ENCODE assay signal across 12 mouse cellular contexts in the genomic region with DNA sequence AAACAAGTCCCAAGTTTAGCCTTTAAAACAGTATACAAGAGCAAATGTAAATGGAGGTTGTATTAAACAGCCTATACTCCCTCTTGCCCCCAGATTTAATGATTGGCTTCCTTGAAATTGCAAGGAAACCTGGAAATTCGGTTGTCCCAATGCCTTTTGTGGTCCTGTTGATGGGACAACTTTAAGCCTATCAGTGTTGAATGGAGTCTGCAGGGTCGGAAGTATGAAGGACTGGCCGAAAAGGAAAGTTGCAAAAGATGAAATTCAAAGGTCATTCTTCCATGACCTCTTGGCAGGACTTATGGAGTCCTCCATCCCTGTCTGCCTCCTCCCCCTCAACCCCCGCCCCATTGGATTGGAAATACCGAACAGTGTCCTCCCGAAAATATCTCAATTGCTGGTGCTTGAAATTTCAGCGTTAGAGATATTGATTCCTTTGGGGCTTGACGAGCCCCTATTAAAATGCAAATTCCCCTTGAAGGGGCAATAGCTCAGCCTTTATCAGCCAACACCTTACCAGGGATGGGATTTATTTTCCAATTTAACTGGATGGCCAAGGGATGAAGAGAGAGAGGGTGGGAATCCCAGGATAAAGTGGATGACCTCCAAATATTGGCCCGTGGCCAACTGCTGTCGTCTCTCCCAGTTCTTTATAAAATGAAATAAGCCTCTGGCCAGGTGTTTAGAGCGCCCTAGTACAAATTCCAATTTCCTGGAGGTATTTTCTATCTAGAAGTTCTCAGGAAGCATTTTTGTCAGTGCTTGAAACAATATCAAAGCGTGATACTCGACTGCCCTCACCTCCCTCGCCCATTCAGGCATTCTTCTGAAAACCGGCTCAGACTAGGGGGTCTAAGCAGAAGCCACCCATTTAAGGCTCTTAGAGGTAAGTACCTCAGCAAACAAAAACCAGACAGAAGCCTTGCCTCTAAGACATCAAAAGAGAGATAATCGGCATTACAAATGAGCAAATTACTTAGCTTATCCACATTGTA. TPM values are rescaled to one million over a fixed set of nuclear protein-coding genes. Genes with fewer than 3 reads are reported as not detected.
DNase-seq lines count a peak whose midpoint lies in the region; ATAC-seq and TF ChIP-seq lines count a peak whose summit lies in the region.
"Had no signal": no experiment of that assay in that cellular context is flagged by ENCODE, and none has a peak within 500 bp of the region (broad histone marks: within the 10 kb centered on the region; RNA-seq: fewer than 3 reads in every experiment).

No protein-coding gene starts in this region.

- DNase-seq in heart, adult 9 months (ENCODE audit: low spot score in 2 of 2), result no peak
- DNase-seq in R1 (ENCODE audit: low read depth, low spot score), result peak; percentile 16
- no peak for DNase-seq in forebrain, postnatal 0 days
- DNase-seq in gastrocnemius, postnatal 14 days, result no peak
- no peak for DNase-seq in cerebellum, adult 11-12 months
- DNase-seq: thymus, adult 2 months had no signal

- 18% methylated on average over 16 of the region's 16 CpGs for WGBS in heart, embryonic 13.5 days
- 6% methylated on average over 16 of the region's 16 CpGs for WGBS in forebrain, postnatal 0 days
- WGBS in midbrain, embryonic 12.5 days, result 4% methylated on average over 16 of the region's 16 CpGs

- H3K27me3 ChIP-seq in heart, embryonic 13.5 days (replicated peaks), result peaks cover 67% of the 10 kb centered on the region
- H3K27me3 ChIP-seq in forebrain, postnatal 0 days (ENCODE audit: insufficient read depth, low read length), result peaks cover 23% of the 10 kb centered on the region
- H3K27me3 ChIP-seq in midbrain, embryonic 12.5 days, result peaks cover 48% of the 10 kb centered on the region
- H3K27me3 ChIP-seq: CH12.LX had no signal

- H3K36me3 ChIP-seq in heart, embryonic 13.5 days, result no peaks in the 10 kb centered on the region
- no peaks in the 10 kb centered on the region for H3K36me3 ChIP-seq in forebrain, postnatal 0 days (ENCODE audit: insufficient read depth)
- H3K36me3 ChIP-seq in midbrain, embryonic 12.5 days, result no peaks in the 10 kb centered on the region

- TF ChIP-seq CTCF in forebrain, postnatal 0 days (IDR thresholded peaks at IDR 0.05; ENCODE audit: low read depth), result no peak

- H3K9ac ChIP-seq in heart, embryonic 13.5 days, result peak overlapping the region; percentile 77; the same call in 1 of the 2 replicates
- no peak overlapping the region for H3K9ac ChIP-seq in forebrain, postnatal 0 days
- peak overlapping the region; percentile 72; the same call in 1 of the 2 replicates for H3K9ac ChIP-seq in midbrain, embryonic 12.5 days (replicated peaks)

- H3K27ac ChIP-seq in heart, embryonic 13.5 days (replicated peaks), result no peak overlapping the region
- no peak overlapping the region for H3K27ac ChIP-seq in forebrain, postnatal 0 days (ENCODE audit: low read depth, low read length)
- peak overlapping the region; percentile 72 for H3K27ac ChIP-seq in midbrain, embryonic 12.5 days (replicated peaks)
- H3K27ac ChIP-seq: gastrocnemius, adult 2 months had no signal

- peak overlapping the region; percentile 98 for H3K4me2 ChIP-seq in heart, embryonic 13.5 days
- H3K4me2 ChIP-seq in forebrain, postnatal 0 days (ENCODE audit: low read depth), result peak overlapping the region; percentile 96
- peak overlapping the region; percentile 97 for H3K4me2 ChIP-seq in midbrain, embryonic 12.5 days (replicated peaks)

- peaks cover 13% of the 10 kb centered on the region for H3K4me1 ChIP-seq in heart, embryonic 13.5 days
- peaks cover 2% of the 10 kb centered on the region; the same call in 1 of the 2 replicates for H3K4me1 ChIP-seq in forebrain, postnatal 0 days (ENCODE audit: insufficient read depth)
- H3K4me1 ChIP-seq in midbrain, embryonic 12.5 days, result peaks cover 17% of the 10 kb centered on the region; the same call in 1 of the 2 replicates

- intact Hi-C loops in gastrocnemius, postnatal 14 days (cut with DNase I; ENCODE audit: low total_unique reads), result no loop called here

- H3K4me3 ChIP-seq in heart, embryonic 13.5 days, result peak overlapping the region; percentile 69
- peak overlapping the region; percentile 61 for H3K4me3 ChIP-seq in forebrain, postnatal 0 days (ENCODE audit: low read depth, low read length)
- peak overlapping the region; percentile 69 for H3K4me3 ChIP-seq in midbrain, embryonic 12.5 days

- no peak for ATAC-seq in heart, embryonic 13.5 days (ENCODE audit: extremely low read depth, insufficient number of reproducible peaks, low FRiP score, low TSS enrichment)
- no peak for ATAC-seq in forebrain, postnatal 0 days
- ATAC-seq in midbrain, embryonic 12.5 days (ENCODE audit: low FRiP score, low read depth), result no peak
- ATAC-seq in activated CD4-positive, CD25-positive, alpha-beta regulatory T cell, adult 4 months, result no peak

- no peaks in the 10 kb centered on the region for H3K9me3 ChIP-seq in heart, embryonic 13.5 days
- H3K9me3 ChIP-seq in forebrain, postnatal 0 days (ENCODE audit: low read length), result no peaks in the 10 kb centered on the region
- no peaks in the 10 kb centered on the region for H3K9me3 ChIP-seq in midbrain, embryonic 12.5 days

RNA-seq across cellular contexts. Expression of gene Fam189a1, which starts 1.0 kb away (rescaled TPM):
- 0.32 and 0.57 TPM in 2 replicates for polyA plus RNA-seq in heart, embryonic 13.5 days (2015; fragmentation: Nextera tagmentation; extraction: Ambion mirVana)
- 13.0 and 20.8 TPM in 2 replicates for total RNA-seq in forebrain, postnatal 0 days (2014; rRNA removed)
- polyA plus RNA-seq in forebrain, postnatal 0 days (2015; fragmentation: Nextera tagmentation; extraction: Ambion mirVana), result 7.9 and 15.2 TPM in 2 replicates
- polyA plus RNA-seq in midbrain, embryonic 12.5 days (2016; fragmentation: Nextera tagmentation; extraction: Ambion mirVana), result 4.4 and 5.1 TPM in 2 replicates
- under 1 TPM in 1 of 2 experiments, not detected in 1; 0.09 TPM for total RNA-seq in gastrocnemius, postnatal 14 days (2021)
- polyA plus RNA-seq in activated CD4-positive, CD25-positive, alpha-beta regulatory T cell, adult 4 months (2017; shearing (Covaris generic)), result not detected
- total RNA-seq: CH12.LX; gastrocnemius, adult 2 months; neutrophil, adult 5-6 weeks had no signal
